Mouse (Mus musculus) limb, embryonic 10.5 days (tissue): ENCODE data around the gene Bbx. TPM values are rescaled to one million over a fixed set of nuclear protein-coding genes. Genes with fewer than 3 reads are reported as not detected.

Experiments
- DNase-seq: peaks from one replicate; pipeline ENCODE4 v3.0.0-alpha.2; 2017; ENCODE audit warnings: low spot score
- H3K27ac ChIP-seq: fragments of 300-500 bp; sonication (generic); 2 replicates; pipeline ENCODE4 v1.5.1; 2016; ENCODE audit warnings: mild to moderate bottlenecking
- H3K27me3 ChIP-seq: fragments of 300-500 bp; sonication (generic); 2 replicates; pipeline ENCODE4 v1.6.1; 2016; ENCODE audit warnings: low read depth, mild to moderate bottlenecking; ENCODE audit not compliant: poor library complexity, severe bottlenecking
- H3K36me3 ChIP-seq: fragments of 300-500 bp; sonication (generic); 2 replicates; pipeline ENCODE4 v1.6.1; 2016; ENCODE audit warnings: mild to moderate bottlenecking, moderate library complexity
- H3K4me1 ChIP-seq: fragments of 300-500 bp; sonication (generic); 2 replicates; pipeline ENCODE4 v1.6.1; 2016
- H3K4me3 ChIP-seq: fragments of 300-500 bp; sonication (generic); 2 replicates; pipeline ENCODE4 v1.5.1; 2016; ENCODE audit warnings: mild to moderate bottlenecking, moderate library complexity
- H3K9me3 ChIP-seq: fragments of 300-500 bp; sonication (generic); replicated peaks from 2 replicates; pipeline ENCODE4 v1.6.1; 2016; ENCODE audit warnings: mild to moderate bottlenecking
- WGBS: fragments of 180-500 bp; shearing (Covaris S2); methylation state at CpG from one replicate; pipeline ENCODE4 v1.1.7; 2016; 5-methylcytosine and 5-hydroxymethylcytosine counted together
- polyA plus RNA-seq: library from polyadenylated mRNA; unstranded; fragments of >200 nt; fragmentation: Nextera tagmentation; extraction: Ambion mirVana; gene quantifications from 2 replicates; pipeline ENCODE4 v1.2.1, GENCODE M21; 2016

The Bbx gene
- polyA plus RNA-seq, 1 experiment from 2014 or later: 42.2 TPM

- Histone ChIP-seq H3K9me3 (no peaks in the 10 kb centered on the region), H3K4me3 (peak overlapping the region; percentile 96), H3K27me3 (no peaks in the 10 kb centered on the region), H3K27ac (peak overlapping the region; percentile 95), H3K4me1 (peaks cover 16% of the 10 kb centered on the region), H3K36me3 (0 out of 2 replicates have a peak, but pooled peaks cover 3% of the 10 kb centered on the region)
- WGBS: under 1% methylated on average over 66 of the region's 72 CpGs
- peak; percentile 74 for DNase-seq
These were observed 894 bp downstream of the Bbx start for GRCm38 (mm10) chr16:50431011-50431981.

DNA sequence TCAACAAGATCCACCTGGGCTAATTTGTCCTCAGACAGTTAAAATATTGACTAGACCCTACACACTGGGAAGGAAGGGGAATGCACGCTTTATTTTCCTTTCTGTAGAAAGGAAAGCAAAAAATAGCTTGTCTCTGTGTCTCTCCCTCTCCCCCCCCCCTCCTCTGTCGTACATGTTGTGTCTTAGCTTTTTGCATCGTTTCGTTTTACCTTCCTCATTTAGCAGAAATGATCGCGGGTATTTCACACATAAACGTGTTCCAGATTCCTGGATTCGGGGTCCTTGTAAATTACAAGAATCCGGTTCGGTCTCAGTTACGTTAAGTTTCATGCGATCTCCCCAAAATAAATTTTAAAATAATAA is 1.7 kb downstream of the Bbx start:
- no peak for DNase-seq
- H3K4me1 ChIP-seq: peaks cover 16% of the 10 kb centered on the region
- no peaks in the 10 kb centered on the region for H3K27me3 ChIP-seq
- peak overlapping the region; percentile 96 for H3K4me3 ChIP-seq
- WGBS: 0% methylated on average over 12 of the region's 12 CpGs
- no peaks in the 10 kb centered on the region for H3K9me3 ChIP-seq
- peaks cover 7% of the 10 kb centered on the region; the same call in 1 of the 2 replicates for H3K36me3 ChIP-seq
- H3K27ac ChIP-seq: peak overlapping the region; percentile 95

DNA sequence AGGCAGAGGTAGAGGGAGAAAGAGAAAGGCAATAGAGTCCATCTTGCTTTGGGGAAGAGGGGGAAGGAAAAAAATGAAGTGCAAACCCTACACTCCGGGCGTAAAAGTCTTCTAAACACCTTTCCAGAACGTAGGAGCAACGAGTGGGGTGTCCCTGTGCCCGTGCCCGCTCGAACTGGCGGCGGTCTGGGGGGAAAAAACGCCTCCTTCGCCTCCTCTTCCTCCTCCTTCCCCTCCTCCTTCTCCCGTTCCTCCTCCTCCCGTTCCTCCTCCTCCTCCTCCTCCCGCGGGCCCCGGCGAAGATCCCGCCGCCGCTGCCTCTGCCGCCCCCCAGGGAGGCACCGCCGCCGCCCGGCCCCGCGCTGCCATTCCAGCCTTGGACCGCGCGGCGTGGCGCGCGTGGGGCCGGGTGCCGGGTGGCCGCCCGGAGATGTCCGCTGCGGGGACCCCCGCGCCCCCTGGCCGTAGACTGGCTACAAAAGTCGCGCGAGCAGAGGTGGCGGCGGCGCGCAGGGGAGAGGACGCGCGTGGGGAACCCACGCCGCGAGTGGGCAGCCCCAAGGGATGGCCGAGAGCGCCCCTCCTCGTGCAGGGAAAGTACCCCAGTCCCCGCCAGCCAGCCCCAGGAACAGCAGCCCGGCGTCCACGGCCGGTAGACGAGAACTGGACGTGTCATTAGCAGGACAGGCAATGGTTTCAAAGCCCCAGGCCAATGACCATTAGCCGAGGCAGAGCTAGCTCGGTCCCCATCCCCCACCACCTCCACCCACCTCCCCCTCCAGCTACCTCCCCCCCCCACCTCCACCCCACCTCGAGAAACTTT is 2.3 kb downstream of the Bbx start:
- H3K4me3 ChIP-seq: peak overlapping the region; percentile 96
- H3K27me3 ChIP-seq: no peaks in the 10 kb centered on the region
- DNase-seq: peak; percentile 73
- H3K9me3 ChIP-seq: no peaks in the 10 kb centered on the region
- H3K27ac ChIP-seq: peak overlapping the region; percentile 95
- H3K4me1 ChIP-seq: peaks cover 16% of the 10 kb centered on the region
- under 1% methylated on average over 68 of the region's 69 CpGs for WGBS
- peaks cover 10% of the 10 kb centered on the region for H3K36me3 ChIP-seq

DNA sequence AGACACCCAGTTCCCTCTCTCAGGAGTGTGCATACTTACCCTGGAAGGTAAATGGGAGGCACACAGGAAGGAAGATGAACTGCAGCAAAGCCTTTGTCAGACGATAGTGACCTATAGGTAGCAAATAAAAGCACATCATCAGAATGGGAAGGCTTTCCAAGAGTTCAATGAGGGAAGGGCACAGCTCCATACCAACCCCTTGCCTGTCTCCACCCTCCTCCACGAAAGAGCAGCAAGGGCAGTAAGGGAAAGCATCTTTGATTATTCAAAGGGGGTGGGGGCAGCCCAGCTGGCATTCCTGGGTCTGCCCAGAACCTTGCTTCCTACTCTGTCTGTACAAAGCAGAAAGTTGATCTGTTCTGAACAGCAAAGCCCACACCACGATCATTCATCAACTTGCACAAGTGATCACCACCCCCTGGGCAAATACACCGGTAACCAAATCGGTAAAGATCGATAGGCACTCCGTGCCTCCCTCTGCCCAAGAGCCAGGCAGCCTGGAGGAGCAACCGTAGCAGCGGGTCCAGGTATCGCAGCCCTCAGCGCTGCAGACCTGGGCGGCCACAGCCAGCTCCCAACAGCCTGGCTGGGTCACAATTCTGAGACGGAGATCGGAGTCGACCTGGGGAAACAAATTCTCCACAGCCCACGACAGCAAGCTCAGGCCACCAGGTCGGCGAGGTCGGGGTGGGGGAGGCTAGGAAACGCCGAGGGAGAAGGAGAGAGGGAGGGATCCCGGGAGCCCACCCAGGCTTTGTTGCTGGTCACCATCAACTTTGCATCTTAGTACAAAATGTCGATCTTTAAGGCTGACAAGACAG is 3.1 kb downstream of the Bbx start:
- Histone ChIP-seq H3K9me3 (no peaks in the 10 kb centered on the region), H3K4me1 (peaks cover 16% of the 10 kb centered on the region), H3K36me3 (peaks cover 15% of the 10 kb centered on the region), H3K27ac (peak overlapping the region; percentile 95), H3K4me3 (peak overlapping the region; percentile 96), H3K27me3 (no peaks in the 10 kb centered on the region)
- WGBS: 4% methylated on average over 23 of the region's 23 CpGs
- DNase-seq: peak; percentile 59

GRCm38 (mm10) chr16:50420130-50420529 is 12.1 kb downstream of the Bbx start:
- Histone ChIP-seq H3K27me3 (no peaks in the 10 kb centered on the region), H3K4me3 (no peak overlapping the region), H3K36me3 (peaks cover 32% of the 10 kb centered on the region), H3K27ac (no peak overlapping the region), H3K9me3 (no peaks in the 10 kb centered on the region), H3K4me1 (no peaks in the 10 kb centered on the region)
- DNase-seq: no peak
- WGBS: 6% methylated on average over 1 of the region's 1 CpGs

DNA sequence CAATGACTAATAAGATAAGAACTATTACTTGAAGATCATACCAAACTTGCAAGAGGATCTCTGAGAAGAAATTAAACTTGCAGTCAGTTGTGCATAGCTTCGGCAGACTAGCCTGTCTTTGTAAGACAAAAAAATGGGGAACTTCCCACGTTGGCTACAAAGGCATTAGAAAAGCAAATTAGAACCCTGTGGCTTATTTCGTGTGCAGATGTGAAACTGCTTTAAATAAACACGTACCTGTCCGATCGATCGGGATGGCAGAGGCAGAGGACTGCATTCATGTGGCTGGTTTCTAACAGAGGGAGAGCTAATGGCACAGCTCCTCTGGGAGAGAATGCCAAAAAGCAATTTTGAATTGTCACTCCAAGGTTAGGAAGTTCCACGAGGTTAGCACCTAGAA is 16.8 kb downstream of the Bbx start:
- H3K4me1 ChIP-seq: peaks cover 9% of the 10 kb centered on the region
- peaks cover 28% of the 10 kb centered on the region for H3K36me3 ChIP-seq
- 87% methylated on average over 8 of the region's 8 CpGs for WGBS

GRCm38 (mm10) chr16:50402851-50403250 is 29.3 kb downstream of the Bbx start:
- no peaks in the 10 kb centered on the region for H3K9me3 ChIP-seq
- DNase-seq: no peak
- H3K4me1 ChIP-seq: no peaks in the 10 kb centered on the region
- H3K4me3 ChIP-seq: no peak overlapping the region
- H3K27ac ChIP-seq: no peak overlapping the region
- peaks cover 19% of the 10 kb centered on the region for H3K36me3 ChIP-seq
- H3K27me3 ChIP-seq: no peaks in the 10 kb centered on the region
- 90% methylated on average over 5 of the region's 5 CpGs for WGBS

More for the DNA sequence above, 16.8 kb downstream of the Bbx start:
- H3K27me3 ChIP-seq: no peaks in the 10 kb centered on the region
- no peak for DNase-seq
- H3K27ac ChIP-seq: no peak overlapping the region
- H3K4me3 ChIP-seq: no peak overlapping the region
- H3K9me3 ChIP-seq: no peaks in the 10 kb centered on the region

GRCm38 (mm10) chr16:50399775-50400174 is 32.4 kb downstream of the Bbx start:
- H3K36me3 ChIP-seq: peaks cover 19% of the 10 kb centered on the region
- no peaks in the 10 kb centered on the region for H3K4me1 ChIP-seq
- DNase-seq: no peak
- H3K4me3 ChIP-seq: no peak overlapping the region
- 94% methylated on average over 6 of the region's 6 CpGs for WGBS
- H3K27me3 ChIP-seq: no peaks in the 10 kb centered on the region
- no peak overlapping the region for H3K27ac ChIP-seq
- H3K9me3 ChIP-seq: no peaks in the 10 kb centered on the region

GRCm38 (mm10) chr16:50398564-50398963 is 33.6 kb downstream of the Bbx start:
- no peaks in the 10 kb centered on the region for H3K4me1 ChIP-seq
- DNase-seq: no peak
- no peaks in the 10 kb centered on the region for H3K27me3 ChIP-seq
- no peak overlapping the region for H3K27ac ChIP-seq
- no peak overlapping the region for H3K4me3 ChIP-seq
- H3K9me3 ChIP-seq: no peaks in the 10 kb centered on the region
- H3K36me3 ChIP-seq: peaks cover 19% of the 10 kb centered on the region
- 89% methylated on average over 4 of the region's 4 CpGs for WGBS

GRCm38 (mm10) chr16:50395928-50396612 is 36.1 kb downstream of the Bbx start:
- no peak for DNase-seq
- WGBS: 89% methylated on average over 6 of the region's 6 CpGs
- peaks cover 9% of the 10 kb centered on the region for H3K36me3 ChIP-seq
- H3K27ac ChIP-seq: no peak overlapping the region
- no peaks in the 10 kb centered on the region for H3K9me3 ChIP-seq
- H3K4me3 ChIP-seq: no peak overlapping the region
- H3K4me1 ChIP-seq: no peaks in the 10 kb centered on the region
- no peaks in the 10 kb centered on the region for H3K27me3 ChIP-seq

- no peak overlapping the region for H3K4me3 ChIP-seq
- H3K9me3 ChIP-seq: no peaks in the 10 kb centered on the region
- no peak for DNase-seq
- WGBS: 76% methylated on average over 3 of the region's 3 CpGs
- no peaks in the 10 kb centered on the region for H3K27me3 ChIP-seq
- H3K27ac ChIP-seq: no peak overlapping the region
- no peaks in the 10 kb centered on the region for H3K4me1 ChIP-seq
- peaks cover 5% of the 10 kb centered on the region for H3K36me3 ChIP-seq
These were observed 43.7 kb downstream of the Bbx start for GRCm38 (mm10) chr16:50388499-50388898.

DNA sequence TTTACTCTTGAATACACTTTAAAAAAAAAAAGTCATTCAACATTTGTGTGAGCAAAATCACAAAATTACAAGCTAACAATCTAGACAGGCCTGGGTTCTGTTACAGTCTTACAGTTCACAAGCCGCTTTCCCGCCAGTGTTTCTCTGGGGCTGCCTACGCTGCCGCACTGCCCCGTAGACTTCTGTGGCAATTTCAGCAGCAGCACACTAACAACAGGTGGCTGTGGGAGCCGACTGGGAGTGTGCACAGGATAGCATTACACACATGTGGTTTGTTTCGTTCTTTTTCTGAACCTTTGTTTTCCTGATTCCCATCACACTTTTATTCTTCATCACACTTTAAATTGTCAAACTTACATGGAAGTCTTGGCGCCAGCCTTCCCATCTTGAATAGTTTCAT is 48.6 kb downstream of the Bbx start:
- H3K36me3 ChIP-seq: no peaks in the 10 kb centered on the region
- WGBS: 93% methylated on average over 8 of the region's 8 CpGs
- H3K9me3 ChIP-seq: no peaks in the 10 kb centered on the region
- H3K27me3 ChIP-seq: no peaks in the 10 kb centered on the region
- no peak overlapping the region for H3K27ac ChIP-seq
- DNase-seq: no peak
- no peak overlapping the region for H3K4me3 ChIP-seq
- H3K4me1 ChIP-seq: peaks cover 18% of the 10 kb centered on the region
